Mouse (Mus musculus) testis, adult 2 months (tissue): Measurements from ENCODE around the gene Sgpp1.

Source experiments
- CTCF ChIP-seq: fragments of 200-500 bp; IDR thresholded peaks from 2 replicates; pipeline ENCODE4 v1.5.1; 2012; ENCODE audit warnings: low read depth, mild to moderate bottlenecking, inconsistent platforms, low read length, moderate library complexity; ENCODE audit not compliant: control insufficient read depth, insufficient read depth, insufficient replicate concordance
- POLR2A ChIP-seq: fragments of 200-500 bp; IDR thresholded peaks from 2 replicates; pipeline ENCODE4 v1.6.1; 2012; ENCODE audit warnings: low read depth, mild to moderate bottlenecking, inconsistent platforms, low read length, moderate library complexity; ENCODE audit not compliant: control insufficient read depth

DNA sequence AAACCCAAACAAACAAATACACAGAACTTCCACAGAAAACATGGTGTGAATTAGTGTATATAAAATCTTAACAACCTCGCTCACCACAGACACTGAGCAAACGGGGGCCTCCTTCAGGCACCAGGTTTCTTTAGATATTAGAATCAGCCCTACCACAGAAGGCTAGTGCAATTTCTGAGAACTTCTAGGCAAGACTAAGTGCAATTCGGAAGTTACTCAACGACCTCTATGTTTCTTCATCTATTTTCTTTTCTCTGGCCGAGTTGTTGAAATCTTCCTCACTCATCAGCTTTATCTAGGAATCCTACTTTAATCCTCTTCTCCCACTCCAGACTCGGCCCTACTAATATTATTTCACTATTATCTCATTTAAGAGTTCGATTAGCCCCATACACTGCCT lies 46.5 kb upstream of the Sgpp1 start:
- no peak for TF ChIP-seq CTCF
- no peak for TF ChIP-seq POLR2A
